Mouse (Mus musculus) ES-E14 (cell line): ENCODE measurements around the gene H6pd.

Source experiments
- HCFC1 ChIP-seq: IDR thresholded peaks from 2 replicates; pipeline ENCODE4 v1.6.1; 2012; ENCODE audit warnings: low read length, inconsistent platforms, borderline replicate concordance; ENCODE audit not compliant: insufficient read depth
- MAFK ChIP-seq: IDR thresholded peaks from 2 replicates; pipeline ENCODE4 v1.6.1; 2014; ENCODE audit warnings: mild to moderate bottlenecking, low read depth, low read length, inconsistent platforms; ENCODE audit not compliant: insufficient read depth
- ZC3H11A ChIP-seq: IDR thresholded peaks from 2 replicates; pipeline ENCODE4 v1.6.1; 2012; ENCODE audit warnings: low read depth, mild to moderate bottlenecking, inconsistent platforms, low read length, borderline replicate concordance

GRCm38 (mm10) chr4:150049157-150049513 is 40.3 kb upstream of the H6pd start:
- TF ChIP-seq HCFC1 (no peak), MAFK (no peak), ZC3H11A (no peak)
